Mouse (Mus musculus): Measurements from ENCODE around the gene Btg1-ps2.

DNA sequence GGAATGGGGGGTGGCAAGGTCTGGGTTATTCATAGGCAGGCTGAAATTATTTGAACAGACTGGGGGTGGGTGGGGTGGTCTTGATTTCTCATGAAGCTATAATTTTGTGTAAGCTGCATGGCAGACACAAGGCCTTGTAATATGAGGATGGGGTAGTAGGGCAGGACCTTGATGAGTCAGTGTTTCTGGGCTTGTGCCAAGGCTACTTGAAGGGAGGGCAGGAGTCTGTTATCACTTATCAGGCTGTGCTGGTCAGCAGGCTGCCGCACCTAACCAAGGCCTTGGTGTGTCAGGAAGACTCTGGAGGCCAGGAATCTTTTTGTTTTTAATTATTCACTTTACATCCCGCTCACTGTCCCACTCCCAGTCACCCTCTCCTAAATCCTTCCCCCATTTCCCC lies 34.2 kb downstream of the Btg1-ps2 start:
- TF ChIP-seq MYOG (IDR thresholded peaks at IDR 0.05; ENCODE audit: control insufficient read depth, extremely low read depth, insufficient read length) (no peak), MAX (IDR thresholded peaks at IDR 0.05) (no peak), CTCF (IDR thresholded peaks at IDR 0.05; ENCODE audit: control insufficient read depth, insufficient read depth, insufficient read length) (no peak), MYOD1 (IDR thresholded peaks at IDR 0.05; ENCODE audit: control insufficient read depth, insufficient read length, low read depth) (no peak), CEBPB (IDR thresholded peaks at IDR 0.05; ENCODE audit: low read depth) (no peak)
